Mouse (Mus musculus): Measurements from ENCODE around the gene Limk2. TPM values are rescaled to one million over a fixed set of nuclear protein-coding genes. Genes with fewer than 3 reads are reported as not detected.

Gene Limk2
- polyA plus RNA-seq, 1 experiment from 2014 or later: 69.1 TPM

DNA sequence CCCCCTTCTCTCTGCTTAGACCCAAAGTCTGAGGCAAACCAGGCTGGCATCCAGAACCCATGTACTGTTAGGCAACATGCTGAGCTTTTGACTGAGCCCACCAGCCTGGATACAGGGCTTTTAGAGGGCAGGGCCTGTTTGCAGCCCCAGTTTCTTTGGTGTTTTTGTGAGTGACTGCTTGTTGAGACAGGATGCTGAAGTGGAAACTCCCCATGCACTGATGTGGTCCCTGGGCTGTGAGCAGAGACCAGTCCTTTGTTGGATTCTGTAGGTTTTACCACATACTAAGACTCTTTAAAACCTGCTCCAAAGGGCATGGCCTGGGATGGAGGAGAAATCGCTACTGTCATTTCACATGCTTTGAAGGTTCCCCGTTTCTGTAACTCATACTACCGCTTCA, 64.1 kb downstream of the Limk2 start:
- Histone ChIP-seq H3K9me3 (no peaks in the 10 kb centered on the region), H3K36me3 (peaks cover 35% of the 10 kb centered on the region), H3K4me2 (replicated peaks) (no peak overlapping the region), H3K27ac (no peak overlapping the region), H3K4me3 (no peak overlapping the region), H3K27me3 (no peaks in the 10 kb centered on the region), H3K4me1 (peaks cover 14% of the 10 kb centered on the region), H3K9ac (no peak overlapping the region)
- 80% methylated on average over 3 of the region's 3 CpGs for WGBS
- ATAC-seq (ENCODE audit: insufficient number of reproducible peaks, insufficient read depth, low FRiP score, low TSS enrichment): no peak

DNA sequence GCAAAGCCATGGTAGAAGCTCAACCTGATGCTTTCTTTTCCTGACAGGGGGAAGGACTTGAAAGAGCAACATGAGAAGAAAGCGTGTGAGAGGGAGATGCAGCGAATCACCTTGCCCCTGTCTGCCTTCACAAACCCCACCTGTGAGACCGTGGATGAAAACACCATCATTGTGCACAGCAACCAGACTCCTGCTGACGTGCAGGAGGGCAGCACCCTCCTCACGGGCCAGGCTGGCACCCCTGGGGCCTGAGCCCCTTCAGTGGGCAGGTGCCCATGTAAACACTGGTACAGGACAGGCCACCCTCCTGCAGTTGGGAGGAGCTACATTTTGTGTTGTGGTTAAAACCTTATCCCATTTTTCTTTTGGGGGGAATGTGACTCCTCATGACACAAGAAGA, 67.5 kb downstream of the Limk2 start:
- Histone ChIP-seq H3K4me2 (replicated peaks) (no peak overlapping the region), H3K9me3 (no peaks in the 10 kb centered on the region), H3K4me3 (no peak overlapping the region), H3K9ac (no peak overlapping the region), H3K36me3 (peaks cover 31% of the 10 kb centered on the region), H3K27me3 (no peaks in the 10 kb centered on the region), H3K27ac (no peak overlapping the region), H3K4me1 (peaks cover 11% of the 10 kb centered on the region; the same call in 1 of the 2 replicates)
- no peak for ATAC-seq (ENCODE audit: insufficient number of reproducible peaks, insufficient read depth, low FRiP score, low TSS enrichment)
- WGBS: 83% methylated on average over 5 of the region's 5 CpGs

GRCm38 (mm10) chr11:3337961-3338360, 71.0 kb downstream of the Limk2 start:
- H3K4me3 ChIP-seq: no peak overlapping the region
- 58% methylated on average over 5 of the region's 5 CpGs for WGBS
- H3K27ac ChIP-seq: peak overlapping the region; percentile 70; the same call in 1 of the 2 replicates
- H3K36me3 ChIP-seq: 0 out of 2 replicates have a peak, but pooled peaks cover 3% of the 10 kb centered on the region
- H3K9ac ChIP-seq: 0 out of 2 replicates have a peak overlapping the region, but pooled peaks have one; percentile 27
- H3K4me1 ChIP-seq: peaks cover 16% of the 10 kb centered on the region; the same call in 1 of the 2 replicates
- H3K9me3 ChIP-seq: no peaks in the 10 kb centered on the region
- H3K4me2 ChIP-seq (replicated peaks): no peak overlapping the region
- no peak for ATAC-seq (ENCODE audit: insufficient number of reproducible peaks, insufficient read depth, low FRiP score, low TSS enrichment)
- no peaks in the 10 kb centered on the region for H3K27me3 ChIP-seq

DNA sequence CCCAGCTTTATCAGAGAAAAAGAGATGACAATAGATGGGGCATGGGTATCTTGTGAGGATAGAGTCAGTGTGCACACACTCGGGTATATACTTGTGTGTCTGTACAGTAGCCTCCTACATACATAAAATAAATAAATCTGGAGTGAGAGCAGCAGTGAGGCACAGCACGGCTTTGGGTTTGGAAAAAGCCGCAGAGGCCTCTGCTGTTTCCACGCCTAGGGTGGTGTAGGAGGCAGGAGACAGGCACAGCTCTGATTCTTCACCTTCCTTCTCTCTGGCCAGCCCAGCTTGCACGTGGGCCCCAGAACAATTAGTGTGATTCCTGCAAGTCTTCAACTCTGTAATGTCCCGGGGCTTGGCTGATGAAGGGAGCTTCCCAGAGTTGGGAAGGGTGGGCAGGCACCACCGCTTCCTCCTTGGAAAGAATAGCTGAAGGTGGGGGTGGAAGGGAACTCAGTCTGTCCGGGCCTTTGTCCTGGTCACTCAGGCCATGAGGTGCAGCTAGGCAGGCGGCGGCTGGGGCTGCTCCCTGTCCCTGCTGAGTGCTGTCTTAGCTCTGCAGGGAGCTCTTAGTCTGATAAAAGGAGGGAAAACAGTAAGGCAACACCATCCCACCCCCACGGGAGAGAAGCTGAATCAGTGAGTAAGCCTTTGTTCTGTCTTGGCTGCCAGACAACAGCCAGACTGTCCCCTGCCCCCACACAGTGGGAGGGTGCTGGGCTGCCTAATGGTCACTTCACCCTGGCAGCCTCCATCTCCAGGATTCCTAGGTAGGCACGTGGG, 71.6 kb downstream of the Limk2 start:
- no peak overlapping the region for H3K4me2 ChIP-seq (replicated peaks)
- ATAC-seq (ENCODE audit: insufficient number of reproducible peaks, insufficient read depth, low FRiP score, low TSS enrichment): peak; percentile 71

GRCm38 (mm10) chr11:3336602-3337001, 72.4 kb downstream of the Limk2 start:
- no peak overlapping the region for H3K27ac ChIP-seq
- no peak for ATAC-seq (ENCODE audit: insufficient number of reproducible peaks, insufficient read depth, low FRiP score, low TSS enrichment)
- WGBS: 66% methylated on average over 3 of the region's 3 CpGs
- no peak overlapping the region for H3K4me3 ChIP-seq
- 0 out of 2 replicates have a peak, but pooled peaks cover 2% of the 10 kb centered on the region for H3K36me3 ChIP-seq
- peaks cover 26% of the 10 kb centered on the region; the same call in 1 of the 2 replicates for H3K4me1 ChIP-seq
- H3K27me3 ChIP-seq: no peaks in the 10 kb centered on the region
- no peak overlapping the region for H3K9ac ChIP-seq
- H3K9me3 ChIP-seq: no peaks in the 10 kb centered on the region
- H3K4me2 ChIP-seq (replicated peaks): no peak overlapping the region

More for the DNA sequence above, 71.6 kb downstream of the Limk2 start:
- Histone ChIP-seq H3K27ac (peak overlapping the region; percentile 70; the same call in 1 of the 2 replicates), H3K9ac (0 out of 2 replicates have a peak overlapping the region, but pooled peaks have one; percentile 27), H3K4me3 (no peak overlapping the region), H3K4me1 (peaks cover 21% of the 10 kb centered on the region; the same call in 1 of the 2 replicates), H3K36me3 (0 out of 2 replicates have a peak, but pooled peaks cover 3% of the 10 kb centered on the region), H3K27me3 (no peaks in the 10 kb centered on the region), H3K9me3 (no peaks in the 10 kb centered on the region)
- WGBS: 13% methylated on average over 12 of the region's 12 CpGs

DNA sequence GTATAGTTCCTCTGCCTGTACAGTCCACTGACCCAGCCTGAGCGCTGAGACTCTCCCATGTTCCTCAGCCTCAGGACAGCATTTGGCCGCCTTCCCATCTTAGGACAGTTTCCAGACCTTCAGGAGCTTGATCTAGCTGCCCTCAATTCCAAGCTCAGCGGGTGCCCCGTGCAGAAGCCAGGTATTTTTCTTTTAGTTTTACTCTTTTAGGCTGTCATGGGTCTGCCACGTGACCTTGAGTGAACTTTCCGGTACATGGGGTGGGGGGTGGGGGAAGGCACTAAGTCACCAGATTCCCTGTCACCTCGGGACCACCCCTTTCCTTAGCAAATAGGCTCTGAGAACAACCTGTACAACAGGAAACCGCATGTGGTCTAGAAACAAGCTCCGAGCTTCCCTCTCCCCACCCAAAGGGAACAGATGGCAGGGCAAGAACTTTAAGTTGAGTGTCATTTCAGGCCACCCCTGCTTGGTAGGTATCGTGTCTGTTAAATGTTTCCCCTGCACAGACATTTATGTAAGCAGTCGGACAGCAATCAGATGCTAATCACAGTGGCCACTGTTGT, 73.3 kb downstream of the Limk2 start:
- no peaks in the 10 kb centered on the region for H3K9me3 ChIP-seq
- H3K4me2 ChIP-seq (replicated peaks): no peak overlapping the region
- no peak overlapping the region for H3K9ac ChIP-seq
- no peaks in the 10 kb centered on the region for H3K27me3 ChIP-seq
- no peak overlapping the region for H3K4me3 ChIP-seq
- no peaks in the 10 kb centered on the region for H3K36me3 ChIP-seq
- 43% methylated on average over 11 of the region's 11 CpGs for WGBS
- H3K4me1 ChIP-seq: peaks cover 31% of the 10 kb centered on the region
- no peak for ATAC-seq (ENCODE audit: insufficient number of reproducible peaks, insufficient read depth, low FRiP score, low TSS enrichment)
- H3K27ac ChIP-seq: no peak overlapping the region

DNA sequence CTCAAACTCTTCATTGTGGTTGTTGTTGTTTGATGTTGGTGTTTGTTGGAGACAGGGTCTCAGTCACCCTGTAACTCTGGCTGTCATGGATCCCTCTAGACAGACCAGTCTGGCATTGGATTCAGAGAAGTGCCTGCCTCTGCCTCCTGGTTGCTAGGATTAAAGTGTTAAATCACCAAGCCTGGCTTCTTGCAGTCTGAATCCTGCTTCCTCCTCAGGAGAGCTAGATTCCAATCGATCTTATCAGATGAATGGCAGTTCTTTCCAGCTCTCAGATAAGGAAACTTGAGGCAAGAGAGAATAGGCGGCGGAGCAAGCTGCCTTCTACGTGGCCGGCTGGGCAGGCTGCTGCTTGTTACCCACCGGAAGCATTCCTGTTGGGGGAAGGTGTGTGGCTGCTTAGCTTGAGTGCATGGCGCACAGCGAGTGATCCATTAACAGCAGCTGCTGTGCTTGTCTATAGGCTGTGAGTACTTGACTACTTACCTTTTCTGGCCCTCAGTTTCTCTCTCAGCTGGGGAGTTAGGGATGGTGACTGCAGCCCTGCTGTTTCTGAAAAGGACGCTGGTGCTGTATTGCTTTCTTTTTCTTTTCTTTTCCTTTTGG, 74.2 kb downstream of the Limk2 start:
- no peak for ATAC-seq (ENCODE audit: insufficient number of reproducible peaks, insufficient read depth, low FRiP score, low TSS enrichment)
- no peak overlapping the region for H3K4me2 ChIP-seq (replicated peaks)
- WGBS: 32% methylated on average over 9 of the region's 9 CpGs
- H3K36me3 ChIP-seq: no peaks in the 10 kb centered on the region
- peak overlapping the region; percentile 46; the same call in 1 of the 2 replicates for H3K27ac ChIP-seq
- no peak overlapping the region for H3K9ac ChIP-seq
- H3K9me3 ChIP-seq: no peaks in the 10 kb centered on the region
- H3K4me3 ChIP-seq: no peak overlapping the region
- peaks cover 36% of the 10 kb centered on the region for H3K4me1 ChIP-seq
- no peaks in the 10 kb centered on the region for H3K27me3 ChIP-seq

GRCm38 (mm10) chr11:3334141-3334710, 74.8 kb downstream of the Limk2 start:
- no peak for ATAC-seq (ENCODE audit: insufficient number of reproducible peaks, insufficient read depth, low FRiP score, low TSS enrichment)
- Histone ChIP-seq H3K4me3 (no peak overlapping the region), H3K27me3 (no peaks in the 10 kb centered on the region), H3K36me3 (no peaks in the 10 kb centered on the region), H3K9me3 (no peaks in the 10 kb centered on the region), H3K4me2 (replicated peaks) (no peak overlapping the region), H3K27ac (no peak overlapping the region), H3K4me1 (peaks cover 36% of the 10 kb centered on the region), H3K9ac (no peak overlapping the region)
- 84% methylated on average over 11 of the region's 11 CpGs for WGBS

DNA sequence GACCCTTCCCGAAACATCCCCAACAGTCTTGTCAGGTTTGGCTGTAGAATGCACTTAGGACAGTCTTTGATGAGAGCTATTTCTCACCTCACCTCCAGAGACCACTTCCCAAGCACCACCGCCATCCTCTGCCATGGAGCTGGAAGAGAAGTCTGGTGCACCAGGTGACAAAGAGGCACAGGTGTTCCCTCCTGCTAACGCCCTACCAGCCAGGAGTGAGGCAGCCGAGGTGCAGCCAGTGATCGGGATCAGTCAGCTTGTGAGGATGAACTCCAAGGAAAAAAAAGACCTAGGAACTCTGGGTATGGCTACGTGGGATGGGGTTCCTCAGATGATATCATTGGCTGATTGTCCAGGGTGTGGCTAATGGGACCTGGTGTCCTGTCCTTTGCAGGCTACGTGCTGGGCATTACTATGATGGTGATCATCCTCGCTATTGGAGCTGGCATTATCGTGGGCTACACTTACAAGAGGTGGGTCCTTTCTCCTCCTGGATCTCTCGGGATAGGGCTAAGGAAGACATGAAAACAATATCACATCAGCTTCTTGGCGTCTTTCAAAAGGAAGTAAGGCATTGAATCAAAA, 75.8 kb downstream of the Limk2 start:
- no peaks in the 10 kb centered on the region for H3K9me3 ChIP-seq
- 85% methylated on average over 11 of the region's 11 CpGs for WGBS
- H3K9ac ChIP-seq: no peak overlapping the region
- ATAC-seq (ENCODE audit: insufficient number of reproducible peaks, insufficient read depth, low FRiP score, low TSS enrichment): no peak
- H3K36me3 ChIP-seq: no peaks in the 10 kb centered on the region
- no peak overlapping the region for H3K27ac ChIP-seq
- no peaks in the 10 kb centered on the region for H3K27me3 ChIP-seq
- no peak overlapping the region for H3K4me3 ChIP-seq
- no peak overlapping the region for H3K4me2 ChIP-seq (replicated peaks)
- peaks cover 36% of the 10 kb centered on the region for H3K4me1 ChIP-seq

DNA sequence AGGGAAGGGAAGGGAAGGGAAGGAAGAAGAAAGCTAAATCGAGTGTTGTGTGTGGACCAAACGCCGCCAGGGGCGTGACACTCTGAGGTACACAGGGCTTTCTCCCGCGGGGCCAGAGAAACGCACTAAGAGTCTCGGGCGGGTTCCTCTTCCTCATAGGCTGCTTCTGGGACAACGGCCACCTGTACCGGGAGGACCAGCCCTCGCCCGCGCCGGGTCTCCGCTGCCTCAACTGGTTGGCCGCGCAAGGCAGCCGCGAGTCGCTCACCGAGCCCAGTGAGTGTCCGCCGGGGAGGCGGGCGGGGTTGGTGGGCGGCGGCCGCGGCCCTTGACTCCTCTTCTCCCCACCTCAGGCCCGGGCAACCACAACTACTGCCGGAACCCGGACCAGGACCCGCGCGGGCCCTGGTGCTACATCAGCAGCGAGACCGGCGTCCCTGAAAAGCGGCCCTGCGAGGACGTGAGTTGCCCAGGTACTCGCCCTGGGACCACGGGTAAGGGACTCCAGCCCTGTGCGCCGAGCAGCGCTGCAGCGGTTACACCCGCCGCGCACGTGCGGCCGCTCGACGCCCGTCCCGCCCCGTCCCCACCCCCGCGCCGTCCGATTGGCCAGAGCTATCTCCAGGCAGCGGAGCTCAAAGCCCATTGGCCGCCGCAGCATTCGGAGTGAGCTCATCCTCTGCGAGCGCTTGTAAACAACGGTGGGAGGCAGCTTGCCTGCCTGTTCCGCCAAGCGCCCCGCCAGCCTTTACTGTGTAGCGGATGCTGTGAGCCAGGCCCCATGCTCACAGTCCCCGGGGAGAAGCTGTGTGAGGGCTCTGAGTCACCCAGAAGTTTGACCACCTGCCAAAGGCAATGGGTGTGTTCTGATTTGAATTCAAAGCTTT, 77.0 kb downstream of the Limk2 start:
- no peaks in the 10 kb centered on the region for H3K9me3 ChIP-seq
- peak overlapping the region; percentile 46 for H3K9ac ChIP-seq
- WGBS: 1% methylated on average over 75 of the region's 75 CpGs
- no peaks in the 10 kb centered on the region for H3K27me3 ChIP-seq
- H3K27ac ChIP-seq: peak overlapping the region; percentile 46; the same call in 1 of the 2 replicates
- peak; percentile 94 for ATAC-seq (ENCODE audit: insufficient number of reproducible peaks, insufficient read depth, low FRiP score, low TSS enrichment)
- H3K36me3 ChIP-seq: no peaks in the 10 kb centered on the region
- H3K4me1 ChIP-seq: peaks cover 25% of the 10 kb centered on the region
- peak overlapping the region; percentile 92 for H3K4me2 ChIP-seq (replicated peaks)
- peak overlapping the region; percentile 43 for H3K4me3 ChIP-seq
